Mouse (Mus musculus): ENCODE measurements around the gene Tle2. TPM values are rescaled to one million over a fixed set of nuclear protein-coding genes. Genes with fewer than 3 reads are reported as not detected.
A peak's percentile ranks its signal among the peaks of the same experiment; 100 is the strongest.

Gene Tle2
- polyA plus RNA-seq, 1 experiment from 2014 or later, result 18.1 TPM

- Histone ChIP-seq H3K4me2 (replicated peaks) (no peak overlapping the region), H3K36me3 (no peaks in the 10 kb centered on the region), H3K27ac (no peak overlapping the region), H3K27me3 (replicated peaks) (peaks cover 24% of the 10 kb centered on the region), H3K9me3 (no peaks in the 10 kb centered on the region), H3K4me1 (peaks cover 40% of the 10 kb centered on the region), H3K4me3 (no peak overlapping the region), H3K9ac (no peak overlapping the region)
- 21% methylated on average over 4 of the region's 4 CpGs for WGBS
- no peak for ATAC-seq (ENCODE audit: low FRiP score, low read depth)
These were observed 28.4 kb downstream of the Tle2 start for GRCm38 (mm10) chr10:81602741-81603151.

DNA sequence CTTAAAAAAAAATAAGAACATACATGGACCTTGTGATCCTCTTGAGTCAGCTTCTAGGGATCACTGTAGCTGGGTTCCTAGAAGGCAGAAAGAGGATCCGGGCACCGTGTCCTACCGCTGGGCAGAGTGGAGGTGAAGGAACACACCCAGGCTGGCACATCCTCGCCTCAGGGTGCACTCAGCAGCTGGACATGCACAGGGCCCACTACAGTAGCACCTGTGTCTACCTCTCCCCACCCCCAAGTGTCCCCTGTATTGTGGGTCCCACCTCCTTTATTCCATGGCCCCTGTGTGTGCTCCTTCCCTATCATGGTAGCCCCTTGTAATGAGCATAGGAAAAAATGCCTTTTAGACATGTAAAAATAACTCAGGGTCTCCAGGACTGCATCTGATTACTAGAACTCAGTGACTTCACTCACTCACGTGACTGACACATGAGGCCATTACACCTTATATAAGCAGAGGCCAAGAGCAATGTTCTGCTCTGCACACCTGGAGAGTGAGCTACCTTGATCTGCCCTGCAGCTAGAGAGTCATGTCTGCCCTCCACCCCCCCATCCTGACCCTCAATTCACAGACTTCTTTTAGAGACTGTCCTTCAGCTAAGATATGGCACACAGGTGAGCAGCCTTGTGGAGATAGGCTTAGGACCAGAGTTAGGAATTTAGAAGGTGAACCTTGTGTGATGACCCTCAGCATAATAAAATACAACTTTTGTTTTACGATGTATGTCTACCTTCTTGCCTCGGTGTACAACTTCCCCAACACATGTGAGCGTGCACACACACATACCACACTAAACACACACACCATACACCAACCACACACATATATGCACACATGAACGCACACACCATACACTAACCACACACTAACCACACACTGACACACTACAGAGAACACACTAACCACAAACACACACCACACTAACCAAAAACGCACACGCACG lies 29.9 kb downstream of the Tle2 start:
- Histone ChIP-seq H3K36me3 (peaks cover 3% of the 10 kb centered on the region; the same call in 1 of the 2 replicates), H3K9me3 (no peaks in the 10 kb centered on the region), H3K9ac (no peak overlapping the region), H3K27me3 (replicated peaks) (peaks cover 14% of the 10 kb centered on the region), H3K27ac (no peak overlapping the region), H3K4me1 (peaks cover 33% of the 10 kb centered on the region), H3K4me3 (no peak overlapping the region), H3K4me2 (replicated peaks) (peak overlapping the region; percentile 67)
- no peak for ATAC-seq (ENCODE audit: low FRiP score, low read depth)
- WGBS, result 79% methylated on average over 12 of the region's 12 CpGs

- Histone ChIP-seq H3K4me3 (peak overlapping the region; percentile 29), H3K4me1 (peaks cover 33% of the 10 kb centered on the region), H3K4me2 (replicated peaks) (peak overlapping the region; percentile 67), H3K27me3 (replicated peaks) (peaks cover 8% of the 10 kb centered on the region; the same call in 1 of the 2 replicates), H3K36me3 (peaks cover 3% of the 10 kb centered on the region; the same call in 1 of the 2 replicates), H3K9ac (peak overlapping the region; percentile 38; the same call in 1 of the 2 replicates), H3K9me3 (no peaks in the 10 kb centered on the region), H3K27ac (peak overlapping the region; percentile 69; the same call in 1 of the 2 replicates)
- peak; percentile 19; the same call in 1 of the 2 replicates for ATAC-seq (ENCODE audit: low FRiP score, low read depth)
- 22% methylated on average over 29 of the region's 29 CpGs for WGBS
These were observed 30.8 kb downstream of the Tle2 start for GRCm38 (mm10) chr10:81604968-81605665.

DNA sequence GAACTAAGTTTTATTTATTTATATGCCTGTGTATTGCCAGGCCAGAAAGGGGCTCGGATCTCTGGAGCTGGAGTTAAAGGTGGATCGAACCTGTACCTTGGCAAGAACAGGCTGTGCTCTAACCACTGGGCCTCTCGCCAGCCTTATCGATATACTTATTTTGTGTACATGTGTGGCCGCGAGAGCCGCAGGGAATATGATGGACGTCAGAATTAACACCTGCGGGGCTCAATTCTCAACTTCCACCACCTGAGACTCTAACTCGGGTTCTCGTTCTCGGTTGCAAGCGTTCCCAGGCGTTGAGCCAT lies 31.3 kb downstream of the Tle2 start:
- Histone ChIP-seq H3K27ac (peak overlapping the region; percentile 69; the same call in 1 of the 2 replicates), H3K4me2 (replicated peaks) (peak overlapping the region; percentile 67), H3K9me3 (no peaks in the 10 kb centered on the region), H3K4me3 (peak overlapping the region; percentile 29), H3K9ac (peak overlapping the region; percentile 38), H3K27me3 (replicated peaks) (peaks cover 7% of the 10 kb centered on the region; the same call in 1 of the 2 replicates), H3K4me1 (peaks cover 31% of the 10 kb centered on the region), H3K36me3 (peaks cover 3% of the 10 kb centered on the region; the same call in 1 of the 2 replicates)
- 5% methylated on average over 14 of the region's 14 CpGs for WGBS
- peak; percentile 2; the same call in 1 of the 2 replicates for ATAC-seq (ENCODE audit: low FRiP score, low read depth)

GRCm38 (mm10) chr10:81605974-81606751 lies 31.8 kb downstream of the Tle2 start, which contains the start of gene BC025920:
Gene BC025920 (plus strand): TSS chr10:81606270.
- Histone ChIP-seq H3K9ac (peak within 1 kb of the TSS; percentile 55), H3K9me3 (no peaks in the 10 kb centered on the region), H3K4me1 (peaks cover 27% of the 10 kb centered on the region), H3K27me3 (replicated peaks) (peaks cover 7% of the 10 kb centered on the region; the same call in 1 of the 2 replicates), H3K4me2 (replicated peaks) (peak within 1 kb of the TSS; percentile 67), H3K27ac (peak within 1 kb of the TSS; percentile 71), H3K36me3 (peaks cover 3% of the 10 kb centered on the region; the same call in 1 of the 2 replicates), H3K4me3 (peak within 1 kb of the TSS; percentile 47)
- under 1% methylated on average over 39 of the region's 39 CpGs for WGBS
- ATAC-seq (ENCODE audit: low FRiP score, low read depth), result peak; percentile 90

GRCm38 (mm10) chr10:81608308-81608707 lies 33.9 kb downstream of the Tle2 start:
- no peak for ATAC-seq (ENCODE audit: low FRiP score, low read depth)
- Histone ChIP-seq H3K27me3 (replicated peaks) (no peaks in the 10 kb centered on the region), H3K9me3 (no peaks in the 10 kb centered on the region), H3K9ac (no peak overlapping the region), H3K4me3 (no peak overlapping the region), H3K36me3 (peaks cover 3% of the 10 kb centered on the region; the same call in 1 of the 2 replicates), H3K4me2 (replicated peaks) (no peak overlapping the region), H3K4me1 (peaks cover 14% of the 10 kb centered on the region; the same call in 1 of the 2 replicates), H3K27ac (no peak overlapping the region)
- 95% methylated on average over 1 of the region's 1 CpGs for whole genome bisulfite sequencing

GRCm38 (mm10) chr10:81612779-81613178 lies 38.4 kb downstream of the Tle2 start:
- Histone ChIP-seq H3K36me3 (peaks cover 3% of the 10 kb centered on the region; the same call in 1 of the 2 replicates), H3K9me3 (no peaks in the 10 kb centered on the region), H3K4me3 (no peak overlapping the region), H3K27ac (no peak overlapping the region), H3K27me3 (replicated peaks) (no peaks in the 10 kb centered on the region), H3K9ac (no peak overlapping the region), H3K4me2 (replicated peaks) (no peak overlapping the region), H3K4me1 (peaks cover 6% of the 10 kb centered on the region; the same call in 1 of the 2 replicates)
- ATAC-seq (ENCODE audit: low FRiP score, low read depth), result no peak
- WGBS, result 74% methylated on average over 3 of the region's 3 CpGs

DNA sequence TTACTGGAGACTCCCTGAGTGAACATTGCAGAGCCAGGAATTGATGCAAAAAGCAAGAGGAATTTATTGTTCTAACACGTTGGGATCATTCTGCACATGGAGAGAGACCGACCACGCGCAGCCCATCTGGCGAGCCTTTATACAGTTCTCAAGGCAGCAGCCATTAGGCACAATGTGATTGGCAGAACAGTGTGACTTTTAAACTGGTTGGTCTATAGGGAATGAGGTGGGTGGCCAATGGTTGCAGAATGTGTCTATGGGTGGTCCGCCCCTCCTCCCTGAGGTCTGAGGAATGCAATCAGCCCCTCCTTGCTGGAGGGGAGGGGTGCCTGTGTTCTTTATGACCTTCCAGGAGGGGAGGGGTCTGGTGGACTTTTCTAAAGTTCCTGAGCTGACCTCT lies 41.1 kb downstream of the Tle2 start:
- Histone ChIP-seq H3K4me1 (peaks cover 6% of the 10 kb centered on the region; the same call in 1 of the 2 replicates), H3K27me3 (replicated peaks) (no peaks in the 10 kb centered on the region), H3K4me2 (replicated peaks) (no peak overlapping the region), H3K9ac (no peak overlapping the region), H3K27ac (no peak overlapping the region), H3K9me3 (no peaks in the 10 kb centered on the region), H3K4me3 (no peak overlapping the region), H3K36me3 (peaks cover 2% of the 10 kb centered on the region; the same call in 1 of the 2 replicates)
- 38% methylated on average over 6 of the region's 6 CpGs for WGBS
- no peak for ATAC-seq (ENCODE audit: low FRiP score, low read depth)

- H3K27ac ChIP-seq, result no peak overlapping the region
- no peaks in the 10 kb centered on the region for H3K27me3 ChIP-seq (replicated peaks)
- H3K4me3 ChIP-seq, result no peak overlapping the region
- ATAC-seq (ENCODE audit: low FRiP score, low read depth), result no peak
- no peak overlapping the region for H3K9ac ChIP-seq
- H3K9me3 ChIP-seq, result no peaks in the 10 kb centered on the region
- peaks cover 6% of the 10 kb centered on the region; the same call in 1 of the 2 replicates for H3K4me1 ChIP-seq
- peaks cover 41% of the 10 kb centered on the region for H3K36me3 ChIP-seq
- H3K4me2 ChIP-seq (replicated peaks), result no peak overlapping the region
- WGBS, result 90% methylated on average over 5 of the region's 5 CpGs
These were observed 45.6 kb downstream of the Tle2 start for GRCm38 (mm10) chr10:81619976-81620375.

GRCm38 (mm10) chr10:81620786-81621185 lies 46.4 kb downstream of the Tle2 start:
- no peak overlapping the region for H3K9ac ChIP-seq
- no peak overlapping the region for H3K4me3 ChIP-seq
- H3K4me1 ChIP-seq, result no peaks in the 10 kb centered on the region
- H3K4me2 ChIP-seq (replicated peaks), result no peak overlapping the region
- H3K27me3 ChIP-seq (replicated peaks), result no peaks in the 10 kb centered on the region
- no peaks in the 10 kb centered on the region for H3K9me3 ChIP-seq
- peaks cover 49% of the 10 kb centered on the region for H3K36me3 ChIP-seq
- no peak for ATAC-seq (ENCODE audit: low FRiP score, low read depth)
- WGBS, result 51% methylated on average over 9 of the region's 9 CpGs
- no peak overlapping the region for H3K27ac ChIP-seq

- Histone ChIP-seq H3K4me1 (peaks cover 19% of the 10 kb centered on the region), H3K9ac (no peak overlapping the region), H3K36me3 (peaks cover 50% of the 10 kb centered on the region), H3K27me3 (replicated peaks) (no peaks in the 10 kb centered on the region), H3K4me3 (no peak overlapping the region), H3K27ac (no peak overlapping the region), H3K4me2 (replicated peaks) (no peak overlapping the region), H3K9me3 (no peaks in the 10 kb centered on the region)
- 59% methylated on average over 8 of the region's 8 CpGs for WGBS
- ATAC-seq (ENCODE audit: low FRiP score, low read depth), result no peak
These were observed 49.1 kb downstream of the Tle2 start for GRCm38 (mm10) chr10:81623441-81623840.
